Mouse (Mus musculus) midbrain, embryonic 15.5 days (tissue): Measurements from ENCODE around the gene Gkn3. TPM values are rescaled to one million over a fixed set of nuclear protein-coding genes. Genes with fewer than 3 reads are reported as not detected.
A peak's percentile ranks its signal among the peaks of the same experiment; 100 is the strongest.

ENCODE experiments used
- ATAC-seq: fragments of 200-750 bp; cut with Nextera tagmentation; replicated peaks from 2 replicates; pipeline ENCODE4 v1.8.0; 2017; ENCODE audit warnings: moderate TSS enrichment
- H3K27ac ChIP-seq: fragments of 300-500 bp; sonication (generic); 2 replicates; pipeline ENCODE4 v1.5.1; 2015; ENCODE audit warnings: mild to moderate bottlenecking, inconsistent platforms
- H3K27me3 ChIP-seq: fragments of 300-500 bp; sonication (generic); replicated peaks from 2 replicates; pipeline ENCODE4 v1.6.1; 2015; ENCODE audit warnings: inconsistent platforms
- H3K36me3 ChIP-seq: fragments of 300-500 bp; sonication (generic); replicated peaks from 2 replicates; pipeline ENCODE4 v1.6.1; 2015; ENCODE audit warnings: inconsistent platforms
- H3K4me1 ChIP-seq: fragments of 300-500 bp; sonication (generic); 2 replicates; pipeline ENCODE4 v1.6.1; 2015; ENCODE audit warnings: inconsistent platforms
- H3K4me2 ChIP-seq: fragments of 300-500 bp; sonication (generic); 2 replicates; pipeline ENCODE4 v1.6.1; 2015; ENCODE audit warnings: inconsistent platforms, mild to moderate bottlenecking, moderate library complexity
- H3K4me3 ChIP-seq: fragments of 300-500 bp; sonication (generic); 2 replicates; pipeline ENCODE4 v1.5.1; 2015; ENCODE audit warnings: mild to moderate bottlenecking, inconsistent platforms
- H3K9ac ChIP-seq: fragments of 300-500 bp; sonication (generic); 2 replicates; pipeline ENCODE4 v1.6.1; 2015; ENCODE audit warnings: mild to moderate bottlenecking, inconsistent platforms
- H3K9me3 ChIP-seq: fragments of 300-500 bp; sonication (generic); 2 replicates; pipeline ENCODE4 v1.6.1; 2016; ENCODE audit warnings: inconsistent platforms
- WGBS: fragments of 180-500 bp; shearing (Covaris S2); methylation state at CpG from one replicate; pipeline ENCODE4 v1.1.7; 2015; ENCODE audit warnings: mixed read lengths; 5-methylcytosine and 5-hydroxymethylcytosine counted together
- polyA plus RNA-seq: library from polyadenylated mRNA; unstranded; fragments of >200 nt; fragmentation: Nextera tagmentation; extraction: Ambion mirVana; gene quantifications from 2 replicates; pipeline ENCODE4 v1.2.1, GENCODE M21; 2015

Gene Gkn3
- 0.28 and 0.67 TPM in 2 replicates for polyA plus RNA-seq

DNA sequence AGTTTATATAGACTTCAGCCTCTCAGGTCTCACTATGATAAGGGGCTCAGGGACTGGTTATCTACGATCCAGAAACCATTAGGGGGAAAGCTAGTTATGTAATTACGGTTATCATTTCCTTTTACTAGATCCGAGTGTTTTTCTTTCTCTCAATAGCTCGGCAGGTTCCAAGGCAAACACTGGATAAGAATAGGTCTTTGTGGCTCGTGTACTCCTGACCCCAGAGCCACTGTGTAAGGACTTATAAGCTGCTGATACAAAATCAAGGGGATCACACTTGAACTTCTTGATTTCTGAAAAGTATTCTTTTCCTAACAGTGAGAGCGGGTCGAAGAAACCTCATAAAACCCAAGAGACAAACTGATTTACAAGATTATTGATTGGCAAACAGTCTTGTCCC, at the start of gene Gkn3:
Gene Gkn3 (minus strand): TSS at position 59 of the 400 bp plus-strand sequence.
- 56% methylated on average over 7 of the region's 7 CpGs for WGBS
- Histone ChIP-seq H3K9ac (no peak within 1 kb of the TSS), H3K27ac (no peak within 1 kb of the TSS), H3K9me3 (no peaks in the 10 kb centered on the region), H3K4me3 (no peak within 1 kb of the TSS), H3K27me3 (no peaks in the 10 kb centered on the region; the same call in 1 of the 2 replicates), H3K4me2 (no peak within 1 kb of the TSS), H3K36me3 (no peaks in the 10 kb centered on the region), H3K4me1 (peaks cover 7% of the 10 kb centered on the region; the same call in 1 of the 2 replicates)
- no peak for ATAC-seq

DNA sequence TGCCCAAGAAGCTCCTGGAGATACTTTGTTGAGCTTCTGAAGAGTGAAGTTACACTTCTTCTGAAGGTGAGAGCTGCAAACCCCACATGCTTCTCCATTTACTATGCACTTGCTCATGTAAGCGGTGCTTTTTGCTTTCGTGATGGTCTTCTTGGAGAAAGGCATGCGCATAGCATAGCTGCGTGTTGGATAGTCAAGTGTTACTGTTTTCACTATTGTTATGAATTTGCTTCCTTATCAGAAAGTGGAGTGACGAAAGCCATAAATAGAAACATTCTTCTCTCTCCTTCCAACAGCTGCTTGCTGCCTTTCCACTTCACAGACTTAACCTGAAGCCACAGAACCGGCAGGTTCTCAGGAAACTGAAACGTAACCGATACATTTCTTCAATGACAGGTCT, 48.0 kb upstream of the Gkn3 start:
- H3K9ac ChIP-seq, result no peak overlapping the region
- ATAC-seq, result no peak
- H3K27me3 ChIP-seq, result no peaks in the 10 kb centered on the region
- H3K27ac ChIP-seq, result no peak overlapping the region
- no peak overlapping the region for H3K4me2 ChIP-seq
- no peaks in the 10 kb centered on the region for H3K36me3 ChIP-seq
- 88% methylated on average over 8 of the region's 8 CpGs for WGBS
- H3K4me3 ChIP-seq, result no peak overlapping the region
- no peaks in the 10 kb centered on the region for H3K4me1 ChIP-seq
- no peaks in the 10 kb centered on the region for H3K9me3 ChIP-seq

DNA sequence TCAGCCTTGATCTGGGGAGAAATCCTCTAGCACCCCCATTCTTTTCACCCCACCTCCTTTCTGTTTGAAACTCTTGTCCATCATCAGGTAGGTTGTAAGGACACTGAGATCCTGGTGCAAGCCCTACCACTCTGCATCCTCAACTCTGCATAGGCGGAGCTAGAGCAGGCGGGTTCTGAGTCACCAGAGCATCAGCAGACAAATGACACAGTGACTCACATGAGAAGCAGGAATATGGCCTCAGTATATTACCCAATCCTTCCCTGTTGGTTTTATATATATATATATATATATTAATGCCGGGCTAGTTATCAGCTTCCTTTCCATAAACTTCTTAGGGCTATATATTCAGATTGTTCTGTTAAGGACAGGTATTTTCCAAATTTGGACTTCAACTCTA, 47.1 kb upstream of the Gkn3 start:
- no peak overlapping the region for H3K27ac ChIP-seq
- 98% methylated on average over 3 of the region's 3 CpGs for WGBS
- no peaks in the 10 kb centered on the region for H3K4me1 ChIP-seq
- H3K4me3 ChIP-seq, result no peak overlapping the region
- ATAC-seq, result no peak
- no peaks in the 10 kb centered on the region for H3K36me3 ChIP-seq
- no peak overlapping the region for H3K9ac ChIP-seq
- H3K9me3 ChIP-seq, result no peaks in the 10 kb centered on the region
- H3K27me3 ChIP-seq, result no peaks in the 10 kb centered on the region
- H3K4me2 ChIP-seq, result no peak overlapping the region

DNA sequence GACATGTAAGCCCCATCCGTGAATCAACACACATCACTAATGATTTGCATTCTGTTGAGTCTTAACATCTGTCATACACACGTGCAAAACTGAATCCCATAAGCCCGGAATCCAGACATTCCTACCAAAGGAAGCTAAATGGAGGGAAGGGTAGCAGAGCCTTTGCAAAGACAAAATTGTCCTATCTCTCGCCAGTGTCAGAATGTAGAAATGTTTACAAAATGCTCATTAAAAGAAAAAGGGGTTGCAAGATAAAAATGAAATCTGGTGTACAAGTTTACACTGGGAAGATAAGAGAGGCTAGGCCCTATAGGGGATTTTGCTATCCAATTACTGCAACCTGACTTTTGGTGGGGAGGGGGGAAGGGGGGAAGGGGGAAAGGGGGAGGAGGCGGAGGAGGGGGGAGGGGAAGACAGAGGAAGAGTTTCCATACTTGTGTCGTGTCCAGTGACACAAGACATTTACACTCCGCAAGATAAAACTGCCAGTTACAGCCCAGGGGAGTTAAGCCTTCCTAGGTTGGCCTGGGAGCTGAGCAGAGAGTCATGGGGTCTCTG, 39.8 kb upstream of the Gkn3 start, which contains the start of gene Bmp10:
Gene Bmp10 (plus strand): TSS at position 508 of the 558 bp plus-strand sequence.
- Histone ChIP-seq H3K27ac (no peak within 1 kb of the TSS), H3K36me3 (no peaks in the 10 kb centered on the region), H3K27me3 (no peaks in the 10 kb centered on the region), H3K4me3 (no peak within 1 kb of the TSS), H3K4me2 (no peak within 1 kb of the TSS), H3K9me3 (no peaks in the 10 kb centered on the region), H3K9ac (no peak within 1 kb of the TSS), H3K4me1 (0 out of 2 replicates have a peak, but pooled peaks cover 5% of the 10 kb centered on the region)
- 79% methylated on average over 7 of the region's 7 CpGs for WGBS
- ATAC-seq, result no peak

DNA sequence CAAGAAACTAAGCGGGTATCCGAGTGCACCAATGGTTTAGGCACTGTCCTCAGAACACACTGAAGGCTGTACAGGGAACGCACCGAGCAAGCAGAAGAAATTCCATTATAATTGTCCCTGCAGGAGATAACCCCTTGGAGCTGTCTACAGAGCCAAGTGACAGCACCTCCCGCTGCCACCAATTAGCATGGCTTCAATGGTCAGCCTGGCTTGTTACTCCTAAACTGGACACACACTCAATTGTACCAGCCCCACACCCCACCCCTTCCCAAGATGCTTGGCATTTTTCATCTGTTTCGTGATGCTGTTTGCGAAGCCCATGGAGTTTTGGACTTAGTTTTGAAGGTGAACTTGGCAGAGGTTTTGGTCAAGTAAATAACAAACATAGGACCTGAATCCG, 38.9 kb upstream of the Gkn3 start:
- Histone ChIP-seq H3K9me3 (no peaks in the 10 kb centered on the region), H3K27me3 (no peaks in the 10 kb centered on the region), H3K9ac (no peak overlapping the region), H3K36me3 (no peaks in the 10 kb centered on the region), H3K4me1 (0 out of 2 replicates have a peak, but pooled peaks cover 5% of the 10 kb centered on the region), H3K4me3 (no peak overlapping the region), H3K4me2 (no peak overlapping the region), H3K27ac (no peak overlapping the region)
- no peak for ATAC-seq
- 49% methylated on average over 8 of the region's 8 CpGs for WGBS

DNA sequence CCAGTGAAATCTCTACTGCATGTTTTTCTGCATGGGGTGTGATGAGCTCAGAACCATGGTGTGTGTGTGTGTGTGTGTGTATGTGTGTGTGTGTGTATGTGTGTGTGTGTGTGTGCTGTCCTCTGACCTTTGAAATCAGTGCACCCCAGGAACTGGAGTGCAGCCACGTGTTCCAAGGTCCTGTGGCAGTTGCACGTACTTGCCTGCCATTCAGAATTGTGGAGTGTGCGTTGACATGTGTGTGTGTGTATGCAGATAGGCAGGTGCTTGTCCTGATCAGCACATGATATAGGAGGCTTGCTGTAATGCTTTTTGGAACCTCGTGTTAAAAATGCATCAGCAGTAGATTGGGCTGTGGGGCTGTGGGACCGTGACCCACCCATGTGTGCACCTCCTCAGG, 38.2 kb upstream of the Gkn3 start:
- Histone ChIP-seq H3K36me3 (no peaks in the 10 kb centered on the region), H3K9me3 (no peaks in the 10 kb centered on the region), H3K27me3 (no peaks in the 10 kb centered on the region), H3K4me2 (no peak overlapping the region), H3K9ac (no peak overlapping the region), H3K27ac (no peak overlapping the region), H3K4me3 (no peak overlapping the region), H3K4me1 (0 out of 2 replicates have a peak, but pooled peaks cover 5% of the 10 kb centered on the region)
- 80% methylated on average over 5 of the region's 5 CpGs for WGBS
- ATAC-seq, result no peak

DNA sequence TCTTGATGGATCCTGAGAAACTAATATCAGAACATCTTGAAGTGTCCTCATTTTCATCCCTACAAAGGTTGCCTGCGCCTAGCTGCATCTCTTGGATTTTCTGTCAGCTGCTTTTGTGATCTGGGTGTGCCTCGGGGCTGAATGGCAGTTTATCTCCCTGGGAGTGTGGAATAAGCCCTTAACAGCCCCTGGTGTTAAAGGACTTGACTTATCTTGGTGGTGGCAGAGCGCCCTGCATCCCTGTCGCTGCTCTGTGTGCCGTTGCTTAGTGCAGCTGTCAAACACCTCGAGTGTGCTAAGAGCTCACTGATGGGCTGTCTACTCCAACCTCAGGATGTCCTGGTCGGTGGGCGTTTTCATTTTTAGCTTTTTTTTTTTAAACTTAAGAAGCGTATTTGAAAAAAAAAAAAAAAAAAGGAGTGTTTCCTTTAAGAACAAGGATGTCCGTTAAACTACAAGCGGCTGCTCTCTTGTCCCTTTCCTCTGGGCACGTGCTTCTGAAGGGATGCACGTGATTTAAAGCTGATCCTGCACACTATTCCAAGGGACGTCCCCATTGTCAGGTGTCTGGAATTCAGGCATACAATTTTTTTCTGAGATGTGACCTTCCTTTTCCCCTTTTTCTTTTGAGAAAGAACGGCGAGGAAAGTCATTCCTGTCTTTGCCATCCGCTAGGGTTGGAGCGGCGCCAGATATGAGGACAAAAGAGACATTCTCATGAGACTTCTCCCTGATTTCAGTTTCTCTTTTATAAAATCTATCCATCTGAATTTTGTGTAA, 35.5 kb upstream of the Gkn3 start:
- Histone ChIP-seq H3K9me3 (no peaks in the 10 kb centered on the region), H3K9ac (no peak overlapping the region), H3K36me3 (no peaks in the 10 kb centered on the region), H3K27ac (0 out of 2 replicates have a peak overlapping the region, but pooled peaks have one; percentile 1), H3K4me2 (peak overlapping the region; percentile 35), H3K27me3 (no peaks in the 10 kb centered on the region), H3K4me1 (0 out of 2 replicates have a peak, but pooled peaks cover 5% of the 10 kb centered on the region), H3K4me3 (0 out of 2 replicates have a peak overlapping the region, but pooled peaks have one; percentile 15)
- 47% methylated on average over 19 of the region's 19 CpGs for WGBS
- ATAC-seq, result no peak

DNA sequence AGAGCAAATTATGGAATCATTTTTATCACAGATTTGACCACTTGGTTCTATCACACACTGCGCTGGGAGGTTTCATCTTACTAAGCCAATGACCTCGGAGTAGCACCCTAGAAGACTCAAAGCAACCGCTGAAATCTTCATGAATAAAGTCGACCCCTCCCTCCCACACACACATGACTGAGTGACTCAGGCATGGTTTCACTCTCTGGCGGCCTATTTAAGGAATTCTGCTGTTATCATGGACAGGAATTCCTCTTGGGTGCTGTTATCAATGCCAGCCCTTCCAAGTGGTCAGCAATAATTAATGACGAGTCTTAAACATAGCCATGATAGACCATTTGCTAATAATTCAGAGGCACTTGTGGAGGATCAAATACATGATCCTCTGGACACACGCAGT, 33.6 kb upstream of the Gkn3 start:
- Histone ChIP-seq H3K9me3 (no peaks in the 10 kb centered on the region), H3K4me3 (no peak overlapping the region), H3K4me1 (0 out of 2 replicates have a peak, but pooled peaks cover 5% of the 10 kb centered on the region), H3K27ac (no peak overlapping the region), H3K9ac (no peak overlapping the region), H3K4me2 (no peak overlapping the region), H3K27me3 (no peaks in the 10 kb centered on the region), H3K36me3 (no peaks in the 10 kb centered on the region)
- 85% methylated on average over 7 of the region's 7 CpGs for WGBS
- ATAC-seq, result no peak

DNA sequence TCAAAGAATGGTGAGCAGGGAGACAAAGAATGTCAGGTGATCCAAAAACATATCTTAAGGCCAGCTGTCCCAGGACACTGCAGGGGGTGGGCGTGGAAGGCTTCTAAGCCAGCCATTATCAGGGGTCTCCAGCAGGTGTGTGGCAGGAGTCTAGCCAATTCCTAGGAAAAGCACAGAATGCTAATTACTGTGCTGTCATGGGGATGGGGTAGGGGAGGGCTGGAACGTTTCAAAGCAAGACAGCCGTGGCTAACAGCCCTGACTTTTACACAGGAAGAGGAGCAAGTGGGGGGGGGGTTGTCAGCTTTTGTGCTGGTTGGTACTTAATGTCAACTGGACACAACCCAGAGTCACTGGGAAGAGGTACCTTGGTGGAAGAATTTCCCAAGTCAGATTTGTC, 23.3 kb upstream of the Gkn3 start:
- no peak overlapping the region for H3K9ac ChIP-seq
- H3K4me3 ChIP-seq, result no peak overlapping the region
- ATAC-seq, result no peak
- no peaks in the 10 kb centered on the region for H3K27me3 ChIP-seq
- 27% methylated on average over 3 of the region's 3 CpGs for WGBS
- H3K27ac ChIP-seq, result no peak overlapping the region
- no peaks in the 10 kb centered on the region for H3K4me1 ChIP-seq
- H3K36me3 ChIP-seq, result no peaks in the 10 kb centered on the region
- H3K9me3 ChIP-seq, result no peaks in the 10 kb centered on the region
- H3K4me2 ChIP-seq, result no peak overlapping the region

DNA sequence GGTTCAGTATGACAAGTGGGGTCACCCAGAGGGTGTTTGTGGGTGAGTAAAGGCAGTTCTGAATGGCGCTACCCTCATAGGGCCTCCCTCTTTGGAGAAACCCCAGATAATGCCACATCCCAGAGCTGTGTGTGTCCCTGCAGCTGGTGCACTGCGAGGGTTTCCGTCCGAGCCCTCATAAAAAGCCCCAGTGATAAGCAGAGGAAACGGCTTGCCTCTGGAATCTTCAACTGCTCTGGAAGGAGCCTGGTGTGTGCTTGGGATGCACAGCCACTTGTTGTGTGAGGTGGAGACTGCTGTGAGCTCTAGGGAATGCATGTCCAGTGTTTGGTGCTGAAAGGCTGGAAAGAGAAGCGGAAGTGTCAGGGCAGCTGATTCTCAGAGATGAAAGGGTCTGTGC, 12.7 kb upstream of the Gkn3 start:
- 79% methylated on average over 6 of the region's 6 CpGs for WGBS
- Histone ChIP-seq H3K9ac (no peak overlapping the region), H3K27ac (no peak overlapping the region), H3K27me3 (no peaks in the 10 kb centered on the region), H3K9me3 (no peaks in the 10 kb centered on the region), H3K4me1 (no peaks in the 10 kb centered on the region), H3K36me3 (no peaks in the 10 kb centered on the region), H3K4me3 (no peak overlapping the region), H3K4me2 (no peak overlapping the region)
- no peak for ATAC-seq

DNA sequence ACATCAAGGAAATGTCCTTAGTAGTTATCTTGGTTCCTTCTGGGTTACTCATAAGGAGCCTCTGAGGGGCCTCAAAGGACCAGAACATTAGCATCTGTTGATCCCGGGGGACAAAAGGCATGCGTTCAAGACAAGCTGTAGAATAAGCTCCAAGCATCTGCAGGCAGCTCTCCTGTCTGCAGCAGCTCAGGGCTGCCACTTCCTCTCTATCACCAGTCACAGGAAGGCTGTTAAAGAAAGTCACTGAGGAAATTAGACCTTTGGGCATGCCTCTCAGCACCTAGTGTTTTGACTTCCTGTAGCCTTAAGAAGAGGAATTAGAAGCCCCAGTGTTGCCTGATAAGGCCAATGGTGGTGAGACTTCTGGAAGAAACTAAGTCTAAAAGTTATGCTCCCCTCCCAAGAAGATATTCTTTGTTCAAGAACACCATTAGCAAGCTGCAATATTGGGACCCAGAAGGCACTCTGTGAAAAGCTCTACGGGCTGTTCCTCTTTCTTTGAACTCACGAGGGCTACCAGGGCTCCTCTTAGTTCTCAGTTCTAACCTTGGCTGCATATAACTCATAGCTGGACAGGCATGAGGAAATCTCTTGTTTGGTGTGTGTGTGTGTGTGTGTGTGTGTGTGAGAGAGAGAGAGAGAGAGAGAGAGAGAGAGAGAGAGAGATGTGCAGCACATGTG, 11.3 kb upstream of the Gkn3 start:
- H3K4me3 ChIP-seq, result no peak overlapping the region
- H3K4me1 ChIP-seq, result no peaks in the 10 kb centered on the region
- 57% methylated on average over 4 of the region's 4 CpGs for WGBS
- no peaks in the 10 kb centered on the region for H3K9me3 ChIP-seq
- no peaks in the 10 kb centered on the region for H3K36me3 ChIP-seq
- no peak overlapping the region for H3K4me2 ChIP-seq
- no peak overlapping the region for H3K27ac ChIP-seq
- H3K9ac ChIP-seq, result no peak overlapping the region
- no peak for ATAC-seq
- H3K27me3 ChIP-seq, result no peaks in the 10 kb centered on the region

DNA sequence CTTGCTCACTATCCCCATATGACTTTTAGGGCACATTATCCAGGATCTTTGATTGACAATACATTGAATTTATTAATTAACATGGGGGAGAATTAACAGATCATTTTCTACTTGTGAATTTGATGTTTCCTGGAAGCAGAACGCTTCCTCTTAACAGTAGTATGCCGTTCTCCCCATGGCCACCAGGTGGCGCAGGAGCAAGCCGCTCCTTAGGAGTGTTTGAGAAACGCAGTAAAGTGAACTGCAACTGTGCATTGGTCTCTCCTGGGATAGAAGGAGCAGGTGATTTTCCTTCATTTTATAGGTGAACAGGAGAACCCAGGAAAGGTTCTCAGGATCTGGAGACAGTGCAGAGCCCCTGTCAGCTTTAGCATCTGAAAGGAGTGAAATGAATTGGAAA, 10.4 kb upstream of the Gkn3 start:
- H3K4me1 ChIP-seq, result no peaks in the 10 kb centered on the region
- H3K4me3 ChIP-seq, result no peak overlapping the region
- ATAC-seq, result no peak
- H3K36me3 ChIP-seq, result no peaks in the 10 kb centered on the region
- no peaks in the 10 kb centered on the region for H3K27me3 ChIP-seq
- H3K9ac ChIP-seq, result no peak overlapping the region
- H3K27ac ChIP-seq, result no peak overlapping the region
- WGBS, result 3% methylated on average over 5 of the region's 5 CpGs
- H3K9me3 ChIP-seq, result no peaks in the 10 kb centered on the region
- H3K4me2 ChIP-seq, result no peak overlapping the region
